In the genomic region with DNA sequence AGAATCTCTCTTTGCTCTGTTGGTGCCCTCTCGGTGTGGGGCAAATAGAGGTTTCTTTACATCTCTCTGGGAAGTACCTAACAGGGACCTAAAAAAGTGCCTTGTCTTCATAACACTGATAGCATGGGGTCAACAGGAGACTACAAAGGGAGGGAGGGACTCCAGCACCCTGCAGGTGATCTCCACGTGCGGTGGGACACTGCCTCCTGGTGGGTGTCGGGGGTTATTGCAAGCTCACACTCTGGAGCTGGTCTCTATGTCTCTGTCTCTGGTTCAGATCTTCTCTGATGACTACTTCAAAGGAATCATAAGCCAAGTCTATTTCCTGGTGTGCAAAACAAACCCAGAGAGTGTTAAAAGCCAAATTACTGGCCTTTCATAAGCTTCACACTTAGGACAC, we compare ENCODE assay signal across 14 mouse cellular contexts. TPM values are rescaled to one million over a fixed set of nuclear protein-coding genes. Genes with fewer than 3 reads are reported as not detected.
DNase-seq lines count a peak whose midpoint lies in the region; ATAC-seq and TF ChIP-seq lines count a peak whose summit lies in the region.
"Had no signal": no experiment of that assay in that cellular context is flagged by ENCODE, and none has a peak within 500 bp of the region (broad histone marks: within the 10 kb centered on the region; RNA-seq: fewer than 3 reads in every experiment).

No protein-coding gene starts in this region.

- TF ChIP-seq EP300 in MEL (IDR thresholded peaks at IDR 0.05; ENCODE audit: low read depth in 1 of 2, low read length in 2 of 2): no peak

- H3K4me1 ChIP-seq in hindbrain, postnatal 0 days (ENCODE audit: insufficient read depth, low read length): no peaks in the 10 kb centered on the region
- H3K4me1 ChIP-seq in hindbrain, embryonic 16.5 days (ENCODE audit: control insufficient read depth, insufficient read depth, low read depth, low read length): peaks cover 9% of the 10 kb centered on the region
- 0 out of 2 replicates have a peak, but pooled peaks cover 3% of the 10 kb centered on the region for H3K4me1 ChIP-seq in midbrain, postnatal 0 days (ENCODE audit: insufficient read depth, low read length)
- peaks cover 15% of the 10 kb centered on the region for H3K4me1 ChIP-seq in midbrain, embryonic 16.5 days (ENCODE audit: control insufficient read depth, insufficient read depth, low read length)
- H3K4me1 ChIP-seq in MEL (ENCODE audit: control insufficient read depth in 1 of 2, insufficient read depth in 2 of 2, low read length in 2 of 2): no peaks in the 10 kb centered on the region
- H3K4me1 ChIP-seq in small intestine, adult 2 months (ENCODE audit: control insufficient read depth, insufficient read depth, insufficient read length, low read length): no peaks in the 10 kb centered on the region

- H3K27ac ChIP-seq in hindbrain, postnatal 0 days: no peak overlapping the region
- no peak overlapping the region for H3K27ac ChIP-seq in hindbrain, embryonic 16.5 days (ENCODE audit: low read depth, low read length)
- H3K27ac ChIP-seq in midbrain, postnatal 0 days (ENCODE audit: low read depth, low read length): no peak overlapping the region
- no peak overlapping the region for H3K27ac ChIP-seq in midbrain, embryonic 16.5 days (ENCODE audit: low read length)
- H3K27ac ChIP-seq in MEL (ENCODE audit: control insufficient read depth, low read depth, low read length): no peak overlapping the region
- H3K27ac ChIP-seq in small intestine, adult 2 months (ENCODE audit: insufficient read depth, low read depth, low read length): no peak overlapping the region
- H3K27ac ChIP-seq: forebrain, embryonic 12.5 days; neural tube, embryonic 12.5 days had no signal

- peak; percentile 51 for TF ChIP-seq CTCF in hindbrain, postnatal 0 days (IDR thresholded peaks at IDR 0.05; ENCODE audit: low read depth)
- TF ChIP-seq CTCF in midbrain, postnatal 0 days (IDR thresholded peaks at IDR 0.05): peak; percentile 56
- TF ChIP-seq CTCF in MEL (IDR thresholded peaks at IDR 0.05 in 2 of 3, conservative IDR thresholded peaks at IDR 0.05 in 1 of 3; ENCODE audit: control insufficient read depth in 1 of 3, insufficient read depth in 1 of 3, low read depth in 2 of 3, low read length in 3 of 3, poor library complexity in 1 of 3, severe bottlenecking in 1 of 3): peak; percentile 21 to 47 (median 39); a peak in 5 of 6 replicates
- TF ChIP-seq CTCF in small intestine, adult 2 months (IDR thresholded peaks at IDR 0.05; ENCODE audit: extremely low read depth, insufficient read length, insufficient replicate concordance, low read depth, low read length): peak; percentile 26; the same call in 1 of the 2 replicates

- no peak for TF ChIP-seq POLR2A in MEL (IDR thresholded peaks at IDR 0.05; ENCODE audit: control insufficient read depth in 1 of 2, insufficient read depth in 1 of 2, low read depth in 1 of 2, low read length in 2 of 2, poor library complexity in 1 of 2)
- TF ChIP-seq POLR2A in small intestine, adult 2 months (IDR thresholded peaks at IDR 0.05; ENCODE audit: low read depth, low read length): no peak

- ATAC-seq in hindbrain, postnatal 0 days: no peak
- ATAC-seq in hindbrain, embryonic 16.5 days: no peak
- no peak for ATAC-seq in midbrain, postnatal 0 days (ENCODE audit: low FRiP score)
- no peak for ATAC-seq in midbrain, embryonic 16.5 days

- H3K9me3 ChIP-seq in hindbrain, postnatal 0 days (ENCODE audit: low read length): no peaks in the 10 kb centered on the region
- no peaks in the 10 kb centered on the region for H3K9me3 ChIP-seq in hindbrain, embryonic 16.5 days (ENCODE audit: control insufficient read depth, low read length)
- no peaks in the 10 kb centered on the region for H3K9me3 ChIP-seq in midbrain, postnatal 0 days (ENCODE audit: low read length)
- no peaks in the 10 kb centered on the region for H3K9me3 ChIP-seq in midbrain, embryonic 16.5 days (replicated peaks; ENCODE audit: control insufficient read depth, low read length, poor library complexity, severe bottlenecking)
- H3K9me3 ChIP-seq in MEL (replicated peaks; ENCODE audit: insufficient read depth, low read length): no peaks in the 10 kb centered on the region; the same call in 1 of the 2 replicates
- H3K9me3 ChIP-seq: forebrain, embryonic 12.5 days; neural tube, embryonic 12.5 days had no signal

- 57% methylated on average over 4 of the region's 4 CpGs for WGBS in hindbrain, postnatal 0 days
- 58% methylated on average over 4 of the region's 4 CpGs for WGBS in hindbrain, embryonic 16.5 days
- WGBS in midbrain, postnatal 0 days: 62% methylated on average over 4 of the region's 4 CpGs
- 55% methylated on average over 4 of the region's 4 CpGs for WGBS in midbrain, embryonic 16.5 days
- WGBS in small intestine, adult 2 months: 53% methylated on average over 4 of the region's 4 CpGs

- no peaks in the 10 kb centered on the region for H3K79me2 ChIP-seq in MEL (ENCODE audit: control insufficient read depth, insufficient read depth, low read length, poor library complexity)

- no peak overlapping the region for H3K4me2 ChIP-seq in hindbrain, postnatal 0 days (ENCODE audit: low read depth, low read length)
- no peak overlapping the region for H3K4me2 ChIP-seq in hindbrain, embryonic 16.5 days (ENCODE audit: low read length)
- no peak overlapping the region for H3K4me2 ChIP-seq in midbrain, postnatal 0 days (ENCODE audit: low read depth, low read length, poor library complexity, severe bottlenecking)
- H3K4me2 ChIP-seq in midbrain, embryonic 16.5 days (ENCODE audit: low read length): no peak overlapping the region
- H3K4me2 ChIP-seq: forebrain, embryonic 12.5 days; neural tube, embryonic 12.5 days had no signal

- no peak; the same call in 1 of the 2 replicates for TF ChIP-seq RAD21 in MEL (IDR thresholded peaks at IDR 0.05; ENCODE audit: low read depth, low read length)

- no peak overlapping the region for H3K9ac ChIP-seq in hindbrain, postnatal 0 days (replicated peaks; ENCODE audit: low read length)
- H3K9ac ChIP-seq in hindbrain, embryonic 16.5 days (ENCODE audit: low read depth, low read length): no peak overlapping the region
- H3K9ac ChIP-seq in midbrain, postnatal 0 days (replicated peaks; ENCODE audit: low read length, poor library complexity, severe bottlenecking): no peak overlapping the region
- H3K9ac ChIP-seq in midbrain, embryonic 16.5 days (ENCODE audit: low read depth, low read length): no peak overlapping the region
- no peak overlapping the region for H3K9ac ChIP-seq in MEL (ENCODE audit: control insufficient read depth, low read depth, low read length, poor library complexity, severe bottlenecking)
- H3K9ac ChIP-seq: forebrain, embryonic 12.5 days; neural tube, embryonic 12.5 days had no signal

- no peak for DNase-seq in hindbrain, postnatal 0 days (ENCODE audit: low spot score)
- no peak for DNase-seq in midbrain, postnatal 0 days (ENCODE audit: low spot score)
- peak; percentile 4 for DNase-seq in MEL (ENCODE audit: low read depth, low spot score)
- DNase-seq in retina, postnatal 1 day: no peak
- DNase-seq: adrenal gland, postnatal 10 days; cerebellum, adult 11 months; gastrocnemius, postnatal 36 days; lung, adult 18-20 months had no signal

- no peaks in the 10 kb centered on the region for H3K36me3 ChIP-seq in hindbrain, postnatal 0 days (ENCODE audit: insufficient read depth, low read length)
- H3K36me3 ChIP-seq in hindbrain, embryonic 16.5 days (ENCODE audit: control insufficient read depth, insufficient read depth, low read length): no peaks in the 10 kb centered on the region
- no peaks in the 10 kb centered on the region for H3K36me3 ChIP-seq in midbrain, postnatal 0 days (ENCODE audit: insufficient read depth, low read length)
- no peaks in the 10 kb centered on the region for H3K36me3 ChIP-seq in midbrain, embryonic 16.5 days (ENCODE audit: control insufficient read depth, insufficient read depth, low read length)
- H3K36me3 ChIP-seq in MEL (ENCODE audit: control insufficient read depth in 1 of 2, insufficient read depth in 2 of 2, low read length in 2 of 2): no peaks in the 10 kb centered on the region
- H3K36me3 ChIP-seq in small intestine, adult 2 months (ENCODE audit: control insufficient read depth, insufficient read depth, low read length): no peaks in the 10 kb centered on the region
- H3K36me3 ChIP-seq: forebrain, embryonic 12.5 days; neural tube, embryonic 12.5 days had no signal

- H3K4me3 ChIP-seq in hindbrain, postnatal 0 days (ENCODE audit: low read length): no peak overlapping the region
- no peak overlapping the region for H3K4me3 ChIP-seq in hindbrain, embryonic 16.5 days (ENCODE audit: low read length)
- no peak overlapping the region for H3K4me3 ChIP-seq in midbrain, postnatal 0 days (ENCODE audit: low read depth, low read length)
- no peak overlapping the region for H3K4me3 ChIP-seq in midbrain, embryonic 16.5 days (ENCODE audit: low read depth, low read length)
- no peak overlapping the region for H3K4me3 ChIP-seq in MEL (ENCODE audit: control insufficient read depth in 1 of 2, insufficient read depth in 1 of 2, low read depth in 2 of 2, low read length in 2 of 2)
- H3K4me3 ChIP-seq in small intestine, adult 2 months (ENCODE audit: low read depth, low read length): no peak overlapping the region
- H3K4me3 ChIP-seq: forebrain, embryonic 12.5 days; neural tube, embryonic 12.5 days had no signal

- H3K27me3 ChIP-seq in hindbrain, postnatal 0 days (ENCODE audit: insufficient read depth, low read length): no peaks in the 10 kb centered on the region
- no peaks in the 10 kb centered on the region for H3K27me3 ChIP-seq in hindbrain, embryonic 16.5 days (replicated peaks; ENCODE audit: control insufficient read depth, insufficient read depth, low read length)
- H3K27me3 ChIP-seq in midbrain, postnatal 0 days (ENCODE audit: insufficient read depth, low read length): no peaks in the 10 kb centered on the region
- H3K27me3 ChIP-seq in midbrain, embryonic 16.5 days (ENCODE audit: control insufficient read depth, insufficient read depth, low read depth, low read length): no peaks in the 10 kb centered on the region
- H3K27me3 ChIP-seq in MEL (ENCODE audit: control insufficient read depth in 1 of 2, insufficient read depth in 2 of 2, low read length in 2 of 2): no peaks in the 10 kb centered on the region
- no peaks in the 10 kb centered on the region for H3K27me3 ChIP-seq in small intestine, adult 2 months (ENCODE audit: control insufficient read depth, insufficient read depth, low read length)
- H3K27me3 ChIP-seq: neural tube, embryonic 12.5 days had no signal

RNA-seq across cellular contexts. Expression of a gene that starts 47.6 kb away (rescaled TPM):
- 45.9 and 46.6 TPM in 2 replicates for total RNA-seq in hindbrain, postnatal 0 days (2014; rRNA removed)
- 6.1 and 6.9 TPM in 2 replicates for polyA plus RNA-seq in hindbrain, postnatal 0 days (2015; fragmentation: Nextera tagmentation; extraction: Ambion mirVana)
- 3.9 and 4.2 TPM in 2 replicates for polyA plus RNA-seq in hindbrain, embryonic 16.5 days (2015; fragmentation: Nextera tagmentation; extraction: Ambion mirVana)
- 27.8 and 36.2 TPM in 2 replicates for total RNA-seq in midbrain, postnatal 0 days (2014; rRNA removed)
- 4.8 and 6.4 TPM in 2 replicates for polyA plus RNA-seq in midbrain, postnatal 0 days (2015; fragmentation: Nextera tagmentation; extraction: Ambion mirVana)
- 5.5 and 6.6 TPM in 2 replicates for polyA plus RNA-seq in midbrain, embryonic 16.5 days (2015; fragmentation: Nextera tagmentation; extraction: Ambion mirVana)
- total RNA-seq in MEL (2012; rRNA removed): not detected in 2 replicates
- polyA plus RNA-seq in MEL (2012; ENCODE audit: insufficient read depth in 1 of 2, insufficient read length in 2 of 2, low read depth in 1 of 2, low replicate concordance in 2 of 2, missing spikeins in 1 of 2): not detected
- 0.06 TPM in 1 of 2 replicates, not detected in the other for polyA plus RNA-seq in small intestine, adult 2 months (2012; rRNA removed)
- total RNA-seq: heart, postnatal 25 days had no signal
